Mouse (Mus musculus) activated CD4-positive, CD25-positive, alpha-beta regulatory T cell, adult 9 weeks (primary cell): Measurements from ENCODE around the gene Olfr870. TPM values are rescaled to one million over a fixed set of nuclear protein-coding genes. Genes with fewer than 3 reads are reported as not detected.

Experiments
- polyA plus RNA-seq: library from polyadenylated mRNA; unstranded; fragments of 100-300 nt; shearing (Covaris generic); gene quantifications from one replicate; pipeline ENCODE4 v1.2.1, GENCODE M21; 2017

Gene Olfr870
- not detected for polyA plus RNA-seq

DNA sequence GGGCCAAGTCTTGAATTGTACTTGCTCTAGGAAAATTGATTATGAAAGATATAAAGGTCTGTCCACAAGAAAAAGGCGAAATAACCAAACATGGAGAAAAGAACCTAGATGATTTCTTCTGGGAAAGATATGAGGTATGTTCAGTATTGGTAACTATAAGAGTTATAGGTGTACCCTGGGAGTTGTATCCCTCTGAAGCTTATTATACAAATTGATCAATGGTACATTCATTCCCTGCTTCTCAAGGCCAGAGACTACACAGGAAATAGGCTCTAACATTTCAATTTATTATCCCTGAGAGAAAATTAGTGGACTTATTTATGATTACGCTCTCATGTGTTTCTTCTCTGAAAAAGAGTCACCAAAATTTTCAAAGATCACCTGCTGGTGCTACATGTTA, at the start of gene Olfr870:
Gene Olfr870, minus strand, starts transcription at position 101 of the 400 bp plus-strand sequence.

DNA sequence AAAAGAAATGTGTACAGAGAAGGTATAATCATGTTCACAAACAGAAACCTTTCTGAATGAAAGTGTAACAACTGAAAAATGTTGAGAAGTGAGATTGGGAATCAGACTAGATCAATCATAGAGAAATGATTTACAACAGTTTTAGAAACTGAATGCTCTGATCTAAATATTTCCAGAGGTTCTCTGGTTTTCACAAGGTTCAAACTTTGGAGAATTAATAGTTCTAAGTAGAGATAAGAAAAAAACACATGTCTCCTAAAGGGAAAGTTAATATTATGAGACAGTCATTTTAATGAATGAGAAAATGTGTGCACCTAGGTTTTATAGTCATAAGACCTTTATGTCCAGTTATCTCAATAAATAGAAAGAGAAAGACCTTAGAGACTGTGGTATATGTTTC, 38.0 kb upstream of the Olfr870 start, which contains the start of gene Olfr871:
Gene Olfr871, plus strand, starts transcription at position 301 of the 400 bp plus-strand sequence.

DNA sequence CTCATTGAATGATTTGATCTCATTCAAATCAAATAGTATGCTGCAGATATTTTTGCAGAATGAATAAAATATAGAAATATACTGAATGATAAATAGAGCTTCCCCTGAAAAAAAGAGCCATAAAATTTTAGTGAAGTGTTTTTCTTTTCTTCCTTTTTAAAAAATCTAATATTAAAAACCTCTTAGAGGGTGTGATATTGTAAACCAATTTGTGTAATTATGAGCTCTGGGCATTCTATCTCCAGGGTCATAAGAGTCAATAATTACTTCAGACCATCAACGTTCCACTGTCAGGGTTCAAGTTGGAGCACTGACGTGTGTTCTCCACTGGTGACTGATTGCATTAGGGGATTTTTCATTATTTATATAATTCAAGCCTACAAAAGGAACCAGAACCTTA, 45.1 kb downstream of the Olfr870 start, which contains the start of gene Olfr869:
Gene Olfr869, plus strand, starts transcription at position 301 of the 400 bp plus-strand sequence.

Other genes starting within 250 kb of the Olfr870 start
- not detected for gene Olfr866, start 146.0 kb downstream of the Olfr870 start, polyA plus RNA-seq
- not detected for gene Olfr867, start 116.5 kb downstream of the Olfr870 start, polyA plus RNA-seq
- gene Olfr868, start 75.4 kb downstream of the Olfr870 start, polyA plus RNA-seq = not detected
- gene Olfr869, start 45.0 kb downstream of the Olfr870 start, polyA plus RNA-seq = not detected
- gene Olfr871, start 38.1 kb upstream of the Olfr870 start, polyA plus RNA-seq = not detected
- gene Olfr872, start 63.1 kb upstream of the Olfr870 start, polyA plus RNA-seq = not detected
- not detected for gene Olfr39, start 108.3 kb upstream of the Olfr870 start, polyA plus RNA-seq
- not detected for gene Olfr873, start 124.5 kb upstream of the Olfr870 start, polyA plus RNA-seq
- not detected for gene Olfr18, start 162.0 kb upstream of the Olfr870 start, polyA plus RNA-seq
- gene Zfp560, start 211.1 kb upstream of the Olfr870 start, polyA plus RNA-seq = 30.6 TPM